Mouse (Mus musculus) forebrain, embryonic 15.5 days (tissue): Measurements from ENCODE around the gene Lrrfip1. TPM values are rescaled to one million over a fixed set of nuclear protein-coding genes. Genes with fewer than 3 reads are reported as not detected.

Source experiments
- ATAC-seq: fragments of 200-750 bp; cut with Nextera tagmentation; replicated peaks from 2 replicates; pipeline ENCODE4 v1.8.0; 2017; ENCODE audit warnings: mild to moderate bottlenecking, moderate TSS enrichment, moderate library complexity
- H3K27ac ChIP-seq: fragments of 300-500 bp; sonication (generic); replicated peaks from 2 replicates; pipeline ENCODE4 v1.5.1; 2015; ENCODE audit warnings: mild to moderate bottlenecking, inconsistent platforms
- H3K27me3 ChIP-seq: fragments of 300-500 bp; sonication (generic); 2 replicates; pipeline ENCODE4 v1.6.1; 2015; ENCODE audit warnings: inconsistent platforms
- H3K36me3 ChIP-seq: fragments of 300-500 bp; sonication (generic); 2 replicates; pipeline ENCODE4 v1.6.1; 2015; ENCODE audit warnings: mild to moderate bottlenecking, inconsistent platforms
- H3K4me1 ChIP-seq: fragments of 300-500 bp; sonication (generic); 2 replicates; pipeline ENCODE4 v1.6.1; 2015; ENCODE audit warnings: inconsistent platforms
- H3K4me2 ChIP-seq: fragments of 300-500 bp; sonication (generic); replicated peaks from 2 replicates; pipeline ENCODE4 v1.6.1; 2015; ENCODE audit warnings: mild to moderate bottlenecking, inconsistent platforms
- H3K4me3 ChIP-seq: fragments of 300-500 bp; sonication (generic); 2 replicates; pipeline ENCODE4 v1.5.1; 2015; ENCODE audit warnings: mild to moderate bottlenecking, inconsistent platforms
- H3K9ac ChIP-seq: fragments of 300-500 bp; sonication (generic); replicated peaks from 2 replicates; pipeline ENCODE4 v1.6.1; 2015; ENCODE audit warnings: mild to moderate bottlenecking, inconsistent platforms
- H3K9me3 ChIP-seq: fragments of 300-500 bp; sonication (generic); 2 replicates; pipeline ENCODE4 v1.6.1; 2016; ENCODE audit warnings: inconsistent platforms
- WGBS: fragments of 180-500 bp; shearing (Covaris S2); methylation state at CpG from one replicate; pipeline ENCODE4 v1.1.7; 2015; ENCODE audit warnings: mixed read lengths; 5-methylcytosine and 5-hydroxymethylcytosine counted together
- polyA plus RNA-seq: library from polyadenylated mRNA; unstranded; fragments of >200 nt; fragmentation: Nextera tagmentation; extraction: Ambion mirVana; gene quantifications from 2 replicates; pipeline ENCODE4 v1.2.1, GENCODE M21; 2015

Lrrfip1 gene
- polyA plus RNA-seq, 1 experiment from 2014 or later, result 38.3 TPM

GRCm38 (mm10) chr1:91011336-91011735 is 12.8 kb downstream of the Lrrfip1 start:
- no peak overlapping the region for H3K27ac ChIP-seq
- 79% methylated on average over 3 of the region's 3 CpGs for WGBS
- H3K9me3 ChIP-seq, result no peaks in the 10 kb centered on the region

DNA sequence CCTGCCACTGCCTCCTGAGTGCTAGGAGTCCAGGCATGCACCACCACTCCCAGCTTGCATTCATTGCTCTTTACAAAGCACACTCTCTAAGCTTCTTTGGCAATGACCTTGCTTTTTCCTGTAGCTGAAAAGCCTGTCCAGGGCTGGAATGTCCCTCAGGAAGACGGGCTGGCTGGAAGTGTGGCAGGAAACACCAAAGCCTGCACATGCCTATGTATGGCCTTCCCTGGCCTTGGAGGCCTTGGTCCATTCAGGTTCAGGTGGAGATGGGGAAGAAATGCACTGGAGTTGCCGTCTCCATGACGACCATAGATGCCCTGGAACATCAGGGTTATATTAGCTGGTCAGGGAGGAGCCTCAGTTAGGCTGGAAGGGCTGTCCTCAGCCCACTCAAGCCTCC is 15.3 kb downstream of the Lrrfip1 start:
- H3K4me3 ChIP-seq, result no peak overlapping the region
- H3K36me3 ChIP-seq, result no peaks in the 10 kb centered on the region
- H3K9ac ChIP-seq, result no peak overlapping the region
- H3K9me3 ChIP-seq, result no peaks in the 10 kb centered on the region
- 76% methylated on average over 3 of the region's 3 CpGs for WGBS
- peaks cover 8% of the 10 kb centered on the region for H3K4me1 ChIP-seq
- H3K4me2 ChIP-seq, result no peak overlapping the region
- no peaks in the 10 kb centered on the region for H3K27me3 ChIP-seq
- no peak overlapping the region for H3K27ac ChIP-seq
- no peak for ATAC-seq

More at GRCm38 (mm10) chr1:91011336-91011735, 12.8 kb downstream of the Lrrfip1 start:
- Histone ChIP-seq H3K9ac (no peak overlapping the region), H3K36me3 (no peaks in the 10 kb centered on the region), H3K4me3 (no peak overlapping the region), H3K27me3 (no peaks in the 10 kb centered on the region), H3K4me1 (no peaks in the 10 kb centered on the region), H3K4me2 (no peak overlapping the region)
- ATAC-seq, result no peak

- ATAC-seq, result no peak
- WGBS, result 61% methylated on average over 7 of the region's 7 CpGs
- no peak overlapping the region for H3K9ac ChIP-seq
- no peaks in the 10 kb centered on the region for H3K36me3 ChIP-seq
- H3K9me3 ChIP-seq, result no peaks in the 10 kb centered on the region
- H3K4me3 ChIP-seq, result no peak overlapping the region
- peaks cover 8% of the 10 kb centered on the region for H3K4me1 ChIP-seq
- H3K27ac ChIP-seq, result no peak overlapping the region
- no peak overlapping the region for H3K4me2 ChIP-seq
- H3K27me3 ChIP-seq, result no peaks in the 10 kb centered on the region
Observed at GRCm38 (mm10) chr1:91015571-91015970, 17.0 kb downstream of the Lrrfip1 start.

- no peak for ATAC-seq
- H3K4me2 ChIP-seq, result peak overlapping the region; percentile 6; the same call in 1 of the 2 replicates
- H3K9ac ChIP-seq, result no peak overlapping the region
- no peaks in the 10 kb centered on the region for H3K36me3 ChIP-seq
- no peaks in the 10 kb centered on the region for H3K27me3 ChIP-seq
- 8% methylated on average over 20 of the region's 20 CpGs for WGBS
- H3K9me3 ChIP-seq, result no peaks in the 10 kb centered on the region
- H3K27ac ChIP-seq, result no peak overlapping the region; the same call in 1 of the 2 replicates
- H3K4me1 ChIP-seq, result peaks cover 8% of the 10 kb centered on the region
- H3K4me3 ChIP-seq, result no peak overlapping the region
Observed at GRCm38 (mm10) chr1:91017111-91017758, 18.7 kb downstream of the Lrrfip1 start.

- ATAC-seq, result no peak
- 89% methylated on average over 2 of the region's 2 CpGs for WGBS
- no peak overlapping the region for H3K4me2 ChIP-seq
Observed at GRCm38 (mm10) chr1:91019346-91019745, 20.8 kb downstream of the Lrrfip1 start.

GRCm38 (mm10) chr1:91021304-91021703 is 22.8 kb downstream of the Lrrfip1 start:
- Histone ChIP-seq H3K9me3 (no peaks in the 10 kb centered on the region), H3K4me2 (no peak overlapping the region), H3K27me3 (no peaks in the 10 kb centered on the region), H3K4me1 (peaks cover 8% of the 10 kb centered on the region), H3K36me3 (no peaks in the 10 kb centered on the region), H3K9ac (no peak overlapping the region), H3K4me3 (no peak overlapping the region), H3K27ac (no peak overlapping the region)
- WGBS, result 60% methylated on average over 3 of the region's 3 CpGs
- ATAC-seq, result no peak

More at GRCm38 (mm10) chr1:91019346-91019745, 20.8 kb downstream of the Lrrfip1 start:
- Histone ChIP-seq H3K36me3 (no peaks in the 10 kb centered on the region), H3K9me3 (no peaks in the 10 kb centered on the region), H3K27me3 (no peaks in the 10 kb centered on the region), H3K4me3 (no peak overlapping the region), H3K4me1 (peaks cover 8% of the 10 kb centered on the region), H3K9ac (no peak overlapping the region), H3K27ac (no peak overlapping the region)

GRCm38 (mm10) chr1:91022157-91022895 is 23.8 kb downstream of the Lrrfip1 start:
- H3K9me3 ChIP-seq, result no peaks in the 10 kb centered on the region
- no peak for ATAC-seq

GRCm38 (mm10) chr1:91023230-91023629 is 24.7 kb downstream of the Lrrfip1 start:
- H3K36me3 ChIP-seq, result no peaks in the 10 kb centered on the region
- H3K4me3 ChIP-seq, result no peak overlapping the region
- no peaks in the 10 kb centered on the region for H3K4me1 ChIP-seq
- no peak overlapping the region for H3K27ac ChIP-seq
- WGBS, result 92% methylated on average over 5 of the region's 5 CpGs
- no peak overlapping the region for H3K4me2 ChIP-seq
- ATAC-seq, result no peak
- H3K9ac ChIP-seq, result no peak overlapping the region
- H3K9me3 ChIP-seq, result no peaks in the 10 kb centered on the region
- H3K27me3 ChIP-seq, result no peaks in the 10 kb centered on the region

More at GRCm38 (mm10) chr1:91022157-91022895, 23.8 kb downstream of the Lrrfip1 start:
- Histone ChIP-seq H3K36me3 (no peaks in the 10 kb centered on the region), H3K9ac (no peak overlapping the region), H3K4me2 (no peak overlapping the region), H3K4me3 (no peak overlapping the region), H3K27ac (no peak overlapping the region), H3K27me3 (no peaks in the 10 kb centered on the region), H3K4me1 (peaks cover 3% of the 10 kb centered on the region)
- 86% methylated on average over 11 of the region's 11 CpGs for WGBS

DNA sequence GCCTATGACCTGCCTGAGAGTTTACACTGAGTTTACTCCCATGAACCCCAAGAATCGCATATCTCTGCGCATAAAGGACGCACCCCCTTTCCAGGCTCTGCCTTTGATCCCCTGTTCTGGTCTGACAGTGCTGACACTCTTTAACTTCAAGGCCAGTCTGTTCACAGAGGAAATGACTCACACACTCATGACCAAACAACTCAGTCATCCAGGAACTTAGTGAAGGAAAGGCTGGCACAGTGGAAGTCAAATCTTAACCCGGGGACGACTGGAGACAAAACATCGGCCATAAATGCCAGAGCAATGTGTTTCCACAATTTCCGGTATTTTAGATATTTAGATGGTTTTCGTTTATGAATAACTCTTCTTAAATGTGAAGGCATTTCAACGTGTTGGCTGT is 25.4 kb downstream of the Lrrfip1 start:
- H3K4me3 ChIP-seq, result no peak overlapping the region
- H3K27me3 ChIP-seq, result no peaks in the 10 kb centered on the region
- no peak overlapping the region for H3K27ac ChIP-seq
- no peaks in the 10 kb centered on the region for H3K4me1 ChIP-seq
- no peak for ATAC-seq
- WGBS, result 92% methylated on average over 9 of the region's 9 CpGs
- H3K9ac ChIP-seq, result no peak overlapping the region
- no peaks in the 10 kb centered on the region for H3K9me3 ChIP-seq
- H3K4me2 ChIP-seq, result no peak overlapping the region
- no peaks in the 10 kb centered on the region for H3K36me3 ChIP-seq

DNA sequence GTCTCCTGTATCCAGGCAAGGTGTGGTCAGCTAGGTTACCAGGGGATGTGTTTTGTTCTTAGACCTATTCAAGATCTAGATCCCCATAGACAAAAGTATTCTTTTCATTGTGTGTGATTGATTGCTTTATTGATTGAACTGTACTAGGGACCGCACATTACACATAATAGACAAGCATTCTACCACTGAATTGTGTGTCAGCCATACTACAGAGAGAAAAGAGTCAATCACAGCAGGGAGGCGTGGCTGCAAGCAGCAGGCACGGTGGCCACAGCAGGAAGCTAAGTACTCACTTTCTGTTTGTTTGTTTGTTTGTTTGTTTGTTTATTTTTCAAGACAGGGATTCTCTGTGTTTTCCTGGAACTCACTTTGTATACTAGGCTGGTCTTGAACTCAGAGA is 25.9 kb downstream of the Lrrfip1 start:
- no peaks in the 10 kb centered on the region for H3K9me3 ChIP-seq

GRCm38 (mm10) chr1:91026945-91027344 is 28.4 kb downstream of the Lrrfip1 start:
- ATAC-seq, result no peak
- Histone ChIP-seq H3K27me3 (no peaks in the 10 kb centered on the region), H3K36me3 (no peaks in the 10 kb centered on the region), H3K9ac (no peak overlapping the region), H3K4me1 (no peaks in the 10 kb centered on the region), H3K4me3 (no peak overlapping the region), H3K4me2 (no peak overlapping the region), H3K9me3 (no peaks in the 10 kb centered on the region), H3K27ac (no peak overlapping the region)
- WGBS, result 95% methylated on average over 2 of the region's 2 CpGs

More for the DNA sequence above, 25.9 kb downstream of the Lrrfip1 start:
- 59% methylated on average over 3 of the region's 3 CpGs for WGBS
- Histone ChIP-seq H3K27ac (no peak overlapping the region), H3K27me3 (no peaks in the 10 kb centered on the region), H3K4me3 (no peak overlapping the region), H3K4me2 (no peak overlapping the region), H3K9ac (no peak overlapping the region), H3K4me1 (no peaks in the 10 kb centered on the region), H3K36me3 (no peaks in the 10 kb centered on the region)
- no peak for ATAC-seq

DNA sequence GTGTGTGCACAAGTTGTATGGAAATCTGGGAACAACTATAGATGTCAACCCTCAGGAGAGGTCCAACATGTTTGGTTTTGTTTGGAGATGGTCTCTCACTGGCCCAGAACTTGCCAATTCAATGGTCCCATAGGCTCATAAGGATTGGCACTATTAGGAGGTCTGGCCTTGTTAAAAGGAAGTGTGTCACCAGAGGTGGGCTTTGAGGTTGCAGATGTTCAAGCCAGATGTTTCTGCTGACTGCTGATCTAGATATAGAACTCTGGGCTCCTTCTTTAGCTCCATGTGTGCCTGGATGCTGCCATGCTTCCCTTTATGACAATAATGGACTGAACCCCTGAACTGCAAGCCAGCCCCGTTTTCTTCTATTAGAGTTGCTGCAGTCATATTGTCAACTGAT is 31.8 kb downstream of the Lrrfip1 start:
- Histone ChIP-seq H3K9ac (no peak overlapping the region), H3K4me1 (no peaks in the 10 kb centered on the region), H3K9me3 (no peaks in the 10 kb centered on the region), H3K4me2 (no peak overlapping the region), H3K36me3 (no peaks in the 10 kb centered on the region), H3K27me3 (no peaks in the 10 kb centered on the region), H3K27ac (no peak overlapping the region), H3K4me3 (no peak overlapping the region)
- no peak for ATAC-seq
- WGBS, result 89% methylated on average over 1 of the region's 1 CpGs
